Mouse (Mus musculus): ENCODE results near the gene Casc1.

GRCm38 (mm10) chr6:145135804-145136203 is 75.0 kb downstream of the Casc1 start:
- TF ChIP-seq CTCF (IDR thresholded peaks at IDR 0.05; ENCODE audit: low read depth, low read length) (no peak), POLR2A (IDR thresholded peaks at IDR 0.05; ENCODE audit: borderline replicate concordance, low read depth, low read length) (no peak)
